Mouse (Mus musculus): ENCODE data around the gene Calhm2.

The Calhm2 gene

GRCm38 (mm10) chr19:47137771-47138421 is at the start of gene Calhm2:
Gene Calhm2 (minus strand): TSS chr19:47138294.
- peak; percentile 39 for DNase-seq

GRCm38 (mm10) chr19:47186514-47187275 is 48.6 kb upstream of the Calhm2 start:
- no peak for DNase-seq

GRCm38 (mm10) chr19:47184736-47185135 is 46.6 kb upstream of the Calhm2 start:
- no peak for DNase-seq

GRCm38 (mm10) chr19:47184221-47184620 is 46.1 kb upstream of the Calhm2 start:
- no peak for DNase-seq

GRCm38 (mm10) chr19:47180011-47180410 is 41.9 kb upstream of the Calhm2 start:
- DNase-seq, result no peak

- peak; percentile 52 for DNase-seq
Observed at GRCm38 (mm10) chr19:47179272-47179809, 41.2 kb upstream of the Calhm2 start.

GRCm38 (mm10) chr19:47178431-47179271 is 40.6 kb upstream of the Calhm2 start, which contains the start of gene Neurl1a:
Gene Neurl1a (plus strand): TSS chr19:47178820.
- DNase-seq, result peak; percentile 65

GRCm38 (mm10) chr19:47178001-47178400 is 39.9 kb upstream of the Calhm2 start:
- no peak for DNase-seq

- no peak for DNase-seq
Observed at GRCm38 (mm10) chr19:47176916-47177505, 38.9 kb upstream of the Calhm2 start.

- DNase-seq, result no peak
Observed at GRCm38 (mm10) chr19:47175472-47175871, 37.4 kb upstream of the Calhm2 start.

- no peak for DNase-seq
Observed at GRCm38 (mm10) chr19:47174515-47174914, 36.4 kb upstream of the Calhm2 start.

GRCm38 (mm10) chr19:47168793-47169412 is 30.8 kb upstream of the Calhm2 start:
- peak; percentile 92 for DNase-seq

- no peak for DNase-seq
Observed at GRCm38 (mm10) chr19:47168223-47168622, 30.1 kb upstream of the Calhm2 start.

GRCm38 (mm10) chr19:47167617-47168214 is 29.6 kb upstream of the Calhm2 start:
- DNase-seq, result no peak

GRCm38 (mm10) chr19:47166758-47167157 is 28.7 kb upstream of the Calhm2 start:
- DNase-seq, result no peak

- DNase-seq, result no peak
Observed at GRCm38 (mm10) chr19:47163176-47163744, 25.2 kb upstream of the Calhm2 start.

- no peak for DNase-seq
Observed at GRCm38 (mm10) chr19:47161669-47162068, 23.6 kb upstream of the Calhm2 start.

- DNase-seq, result no peak
Observed at GRCm38 (mm10) chr19:47157664-47158063, 19.6 kb upstream of the Calhm2 start, which contains the start of gene Calhm3. Gene Calhm3 (minus strand): TSS chr19:47157764.

GRCm38 (mm10) chr19:47153767-47154166 is 15.7 kb upstream of the Calhm2 start:
- no peak for DNase-seq

- DNase-seq, result no peak
Observed at GRCm38 (mm10) chr19:47152062-47152369, 13.9 kb upstream of the Calhm2 start.

GRCm38 (mm10) chr19:47151332-47152061 is 13.4 kb upstream of the Calhm2 start:
- DNase-seq, result peak; percentile 49

All from right cerebral cortex, postnatal 4 days (tissue).